Mouse (Mus musculus) urinary bladder, postnatal 14 days (tissue): Measurements from ENCODE around the gene Map4k1.
"Not testable (repeated sequence)": the region's sequence is repeated elsewhere in the genome, so short reads cannot be mapped to it uniquely, and the experiment has no call there.

Experiments
- DNase-seq: peaks from one replicate; pipeline ENCODE4 v3.0.0; 2021; ENCODE audit warnings: low spot score

The Map4k1 gene

GRCm38 (mm10) chr7:28955295-28955897 is 26.5 kb upstream of the Map4k1 start:
- no peak for DNase-seq

DNA sequence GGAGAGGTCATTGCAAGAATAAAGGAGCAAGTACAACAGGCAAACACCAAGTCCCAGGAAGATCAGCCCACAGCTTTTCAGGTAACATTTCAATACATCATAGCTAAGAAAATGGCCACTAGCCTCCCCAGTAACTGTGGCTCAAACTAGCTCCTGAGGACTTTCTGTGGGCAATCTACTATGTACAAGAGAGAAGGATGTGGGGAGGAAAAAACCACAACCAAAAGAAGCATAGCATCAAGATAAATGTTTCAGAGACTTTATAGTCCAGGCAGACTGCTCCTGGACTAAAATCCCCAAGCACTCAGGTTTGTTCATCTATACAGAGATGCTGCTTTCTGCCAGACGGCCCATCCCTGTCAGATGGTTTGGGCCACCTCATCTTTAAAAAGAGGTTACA is 25.6 kb upstream of the Map4k1 start:
- no peak for DNase-seq

DNA sequence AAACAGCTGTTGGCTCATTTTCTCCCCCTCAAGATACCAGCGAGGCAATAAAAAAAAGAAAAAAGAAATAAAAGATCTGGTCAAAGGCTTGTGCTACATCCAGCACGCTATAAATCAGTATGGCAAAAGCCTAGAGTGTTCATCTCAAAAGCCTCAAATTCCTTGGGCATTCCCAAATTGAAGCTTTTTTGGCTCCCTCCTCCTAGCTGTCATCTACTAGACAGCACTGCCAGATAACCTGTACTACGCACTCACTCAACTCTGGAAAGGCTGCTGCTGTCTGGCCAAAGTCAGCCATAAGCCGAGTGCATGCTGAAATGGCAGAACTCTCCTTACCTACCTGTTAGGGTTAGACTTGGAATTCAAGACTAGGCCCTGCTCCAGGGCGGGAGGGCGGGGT is 24.6 kb upstream of the Map4k1 start:
- no peak for DNase-seq

DNA sequence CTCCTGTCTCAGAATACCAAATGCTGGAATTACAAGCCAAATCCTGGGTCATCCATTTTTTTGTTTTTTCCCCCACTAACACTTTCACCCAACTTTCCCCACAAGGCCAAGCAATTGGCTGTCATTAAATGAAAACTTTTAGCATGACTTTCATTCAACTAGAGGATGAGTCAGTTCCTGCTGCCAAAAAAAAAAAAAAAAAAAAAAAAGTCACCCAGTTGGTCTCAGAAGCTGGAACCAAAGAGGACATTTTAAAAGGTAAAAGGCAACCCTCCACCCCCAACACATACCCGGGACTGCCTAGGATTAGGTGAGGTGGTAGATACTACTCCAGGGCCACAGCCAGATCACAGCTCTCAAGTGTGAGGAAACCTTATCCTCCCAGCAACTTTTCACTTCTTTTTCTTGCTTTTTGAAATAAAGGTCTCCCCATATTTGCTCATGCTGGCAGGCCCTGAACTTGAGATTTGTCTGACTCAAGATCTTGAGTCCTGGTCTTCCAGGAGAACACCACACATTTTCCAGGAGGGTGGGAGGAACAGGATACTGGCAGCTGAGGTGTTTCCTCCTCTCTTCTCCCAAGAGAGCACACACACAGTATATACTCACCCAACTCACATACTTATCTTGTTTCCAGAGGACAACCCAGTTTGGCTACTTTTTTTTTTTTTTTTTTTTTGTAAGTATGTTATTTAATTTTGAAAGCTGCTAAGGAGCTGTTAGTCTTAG is 23.7 kb upstream of the Map4k1 start:
- no peak for DNase-seq

DNA sequence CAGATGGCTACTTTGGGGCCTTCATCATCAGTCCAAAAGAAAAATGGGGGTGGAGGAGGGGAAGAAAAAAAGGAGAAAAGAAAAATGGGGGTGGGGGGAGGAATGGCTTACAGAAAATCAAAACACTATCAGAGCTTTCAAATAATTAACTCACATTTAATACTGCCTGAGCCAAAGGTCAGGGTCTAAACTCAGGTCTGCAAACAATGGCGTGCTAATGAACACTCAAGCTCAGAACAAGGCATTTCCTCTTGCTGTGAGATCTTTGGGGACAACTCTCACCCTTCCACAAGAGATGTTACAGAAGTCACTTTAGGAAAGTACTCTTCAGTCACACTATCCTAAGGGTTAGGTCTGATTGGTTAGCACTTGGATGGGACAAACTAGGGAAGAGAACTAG is 23.1 kb upstream of the Map4k1 start:
- no peak for DNase-seq

- no peak for DNase-seq
Measured at GRCm38 (mm10) chr7:28959505-28960045, 22.3 kb upstream of the Map4k1 start.

DNA sequence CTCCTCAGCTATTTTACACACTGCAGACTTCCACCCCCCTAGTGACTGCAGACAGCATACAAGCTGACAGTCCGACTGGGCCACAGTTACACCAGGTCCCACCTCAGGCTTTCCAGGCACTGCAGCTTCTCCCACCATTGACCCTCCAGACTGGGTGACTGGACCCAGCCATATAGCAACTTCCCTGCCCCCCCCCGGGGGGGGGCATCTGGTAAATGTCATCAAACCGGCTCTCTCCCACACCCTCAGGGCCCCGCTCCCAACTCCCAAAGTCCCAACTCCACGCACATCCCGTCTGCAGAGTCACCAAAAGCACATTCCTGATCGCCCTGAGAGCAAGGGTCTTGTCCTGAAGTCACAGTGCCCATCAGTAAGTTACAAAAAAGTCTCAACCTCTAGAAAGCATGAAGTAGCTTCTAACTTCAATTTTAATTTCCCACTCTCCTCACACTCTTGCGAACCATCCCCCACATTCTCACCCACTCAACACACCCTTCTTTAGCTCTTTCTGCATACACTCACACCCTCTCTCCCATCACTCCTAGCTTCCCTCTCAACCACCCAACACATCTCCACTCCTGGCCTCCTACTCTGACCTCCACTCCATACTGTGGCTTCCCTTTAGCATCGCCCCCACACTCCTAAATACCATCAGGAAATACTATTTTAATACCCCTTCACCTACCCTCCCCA is 21.4 kb upstream of the Map4k1 start:
- DNase-seq, result no peak

- no peak for DNase-seq
Measured at GRCm38 (mm10) chr7:28961584-28961926, 20.3 kb upstream of the Map4k1 start.

DNA sequence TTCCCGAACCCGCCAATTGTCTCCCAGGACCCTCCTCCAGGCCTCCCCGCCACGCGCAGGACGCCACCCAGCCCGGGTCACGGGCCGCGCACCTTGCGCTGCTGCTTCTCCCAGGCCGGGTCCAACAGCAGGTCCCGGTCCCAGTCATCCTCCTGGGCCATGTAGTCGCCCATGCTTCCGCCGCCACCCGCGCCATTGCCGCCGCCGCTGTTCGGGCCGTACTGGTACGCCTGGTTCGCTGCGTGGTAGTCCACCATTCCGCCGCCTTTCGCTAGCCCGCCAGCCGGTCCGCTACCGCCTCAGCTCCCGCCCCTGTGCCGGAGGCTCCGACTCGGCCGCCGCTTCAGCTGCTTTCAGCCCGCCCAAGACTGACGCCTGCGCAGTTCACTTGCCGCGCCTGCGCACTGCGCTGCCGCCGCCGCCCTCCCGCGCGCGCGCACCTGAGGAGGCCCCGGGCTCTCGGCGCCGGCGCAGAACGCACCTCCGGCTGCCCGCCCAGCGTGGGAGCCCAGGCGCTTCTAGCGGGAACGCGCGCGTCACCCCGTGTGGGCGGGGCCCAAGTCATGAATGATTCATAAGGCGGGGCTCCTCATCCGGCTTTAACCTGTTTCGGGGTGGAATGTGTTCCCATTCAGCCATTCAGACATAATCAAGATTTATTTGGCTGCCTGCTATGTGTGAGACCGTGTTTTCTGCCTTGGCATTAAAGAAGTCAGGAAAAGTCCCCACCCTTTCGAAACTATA is 19.8 kb upstream of the Map4k1 start, which contains the start of gene Actn4:
Actn4 (minus strand) TSS at position 414 of the 744 bp plus-strand sequence.
- DNase-seq, result peak; percentile 100

GRCm38 (mm10) chr7:28963399-28963923 is 18.4 kb upstream of the Map4k1 start:
- DNase-seq, result no peak

DNA sequence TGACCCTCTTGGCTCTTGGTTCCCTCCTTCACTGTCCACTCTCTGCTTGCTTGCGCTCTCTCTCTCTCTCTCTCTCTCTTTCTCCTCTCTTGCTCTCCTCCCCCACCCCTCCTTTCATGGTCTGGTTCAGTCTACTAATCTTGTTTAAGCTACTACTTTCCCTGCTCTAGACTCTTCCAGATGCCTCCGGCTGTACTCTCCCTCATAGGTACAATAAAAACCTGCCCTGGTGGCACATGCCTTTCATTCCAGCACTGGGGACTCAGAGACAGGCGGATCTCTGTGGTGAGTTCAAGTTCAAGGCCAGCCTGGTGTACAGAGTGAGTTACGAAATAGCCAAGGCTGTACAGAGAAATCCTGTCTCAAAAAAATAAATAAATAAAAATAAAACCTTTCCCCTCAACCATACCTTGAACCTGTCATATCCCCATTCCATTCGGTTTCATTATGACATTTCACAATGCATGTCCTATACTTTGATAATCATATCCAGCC is 16.5 kb upstream of the Map4k1 start:
- no peak for DNase-seq

DNA sequence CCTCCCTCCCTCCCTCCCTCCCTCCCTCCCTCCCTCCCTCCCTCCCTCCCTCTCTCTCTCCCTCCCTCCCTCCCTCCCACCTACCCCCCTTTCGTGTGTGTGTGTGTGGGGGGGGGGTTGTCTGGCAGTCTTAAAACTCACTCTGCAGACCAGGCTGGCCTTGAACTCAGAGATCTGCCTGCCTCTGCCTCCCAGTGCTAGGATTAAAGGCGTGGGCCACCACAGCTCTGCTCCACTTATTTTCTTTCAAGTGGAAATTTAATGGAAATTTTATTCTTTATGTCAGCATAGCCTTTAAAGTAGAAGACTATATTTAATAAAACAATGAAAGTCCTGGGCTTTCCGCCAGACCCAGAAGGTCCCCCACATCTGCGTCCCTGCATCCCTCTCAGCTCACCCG is 15.7 kb upstream of the Map4k1 start:
- DNase-seq, result no peak

GRCm38 (mm10) chr7:28966751-28967505 is 14.9 kb upstream of the Map4k1 start:
- DNase-seq, result no peak

DNA sequence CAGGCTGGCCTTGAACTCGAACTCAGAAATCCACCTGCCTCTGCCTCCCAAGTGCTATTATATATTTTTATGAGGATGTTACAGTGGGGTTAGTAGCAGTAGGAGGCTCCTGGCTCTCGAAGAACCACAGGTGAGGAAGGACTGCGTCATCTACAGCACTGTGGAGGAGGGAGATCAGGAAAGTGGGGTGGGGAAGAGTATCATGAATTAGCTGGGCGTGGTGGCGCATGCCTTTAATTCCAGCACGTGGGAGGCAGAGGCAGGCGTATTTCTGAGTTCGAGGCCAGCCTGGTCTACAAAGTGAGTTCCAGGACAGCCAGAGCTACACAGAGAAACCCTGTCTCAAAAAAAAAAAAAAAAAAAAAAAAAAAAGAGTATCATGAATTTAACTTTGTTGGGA is 13.7 kb upstream of the Map4k1 start:
- DNase-seq, result not testable (repeated sequence)

- DNase-seq, result no peak
Measured at GRCm38 (mm10) chr7:28969271-28969670, 12.6 kb upstream of the Map4k1 start.

GRCm38 (mm10) chr7:28969672-28970394 is 12.0 kb upstream of the Map4k1 start:
- DNase-seq, result peak; percentile 68

DNA sequence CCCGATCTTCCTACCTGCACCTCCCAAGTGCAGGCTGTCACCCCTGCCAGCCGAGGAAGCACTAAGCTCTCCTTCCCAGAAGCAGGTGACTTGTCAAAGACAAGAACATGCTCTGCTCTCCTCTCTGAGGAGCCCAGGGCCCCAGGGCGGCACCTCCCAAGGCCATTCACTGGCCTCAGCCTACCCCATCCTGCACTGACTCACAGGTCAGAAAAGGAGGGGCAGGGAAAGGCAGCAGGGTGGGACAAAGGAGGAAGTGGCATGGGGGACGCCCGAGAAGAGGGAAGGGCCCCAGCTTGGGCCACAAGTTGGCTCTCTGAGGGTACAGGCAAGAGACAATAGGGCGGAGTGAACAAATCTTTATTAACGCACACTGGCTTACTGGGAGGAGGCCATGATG is 10.8 kb upstream of the Map4k1 start:
- DNase-seq, result no peak

GRCm38 (mm10) chr7:28971770-28972269 is 10.0 kb upstream of the Map4k1 start:
- DNase-seq, result peak; percentile 83

- peak; percentile 86 for DNase-seq
Measured at GRCm38 (mm10) chr7:28972542-28972985, 9.3 kb upstream of the Map4k1 start.

GRCm38 (mm10) chr7:28973025-28973424 is 8.8 kb upstream of the Map4k1 start:
- DNase-seq, result no peak
